Mouse (Mus musculus) heart, postnatal 25 days (tissue): ENCODE results near the gene Pde4d. TPM values are rescaled to one million over a fixed set of nuclear protein-coding genes. Genes with fewer than 3 reads are reported as not detected.

ENCODE experiments used
- DNase-seq: peaks from one replicate; pipeline ENCODE4 v3.0.0; 2022; ENCODE audit warnings: low spot score
- intact Hi-C: fragments of 180-260 bp; cut with DNase I; formaldehyde crosslinking; loops from one replicate; pipeline ENCODE4 v1.15.1; 2025
- total RNA-seq, 2 experiments: library from RNA; stranded (reverse); gene quantifications; 2 replicates each; pipeline ENCODE4 v1.2.3; 2021

Pde4d gene
- total RNA-seq, 2 experiments from 2014 or later, result 29.1 to 41.2 TPM

- intact Hi-C loops, result no loop called here
- DNase-seq, result no peak
These were observed 1277.6 kb downstream of the Pde4d start for GRCm38 (mm10) chr13:109727346-109727745.

- intact Hi-C loops, result no loop called here
- no peak for DNase-seq
These were observed 1279.9 kb downstream of the Pde4d start for GRCm38 (mm10) chr13:109729612-109730011.

- DNase-seq, result no peak
- intact Hi-C loops, result no loop called here
These were observed 1283.1 kb downstream of the Pde4d start for GRCm38 (mm10) chr13:109732655-109733376.

GRCm38 (mm10) chr13:109736290-109737078, 1286.7 kb downstream of the Pde4d start:
- intact Hi-C loops, result loop anchor here (1.0 to 5.0 kb wide), 3 partner anchors 119 to 509 kb away; no protein-coding TSS in a partner anchor
- no peak for DNase-seq

GRCm38 (mm10) chr13:109746492-109746891, 1296.7 kb downstream of the Pde4d start:
- intact Hi-C loops, result no loop called here
- DNase-seq, result no peak

- no peak for DNase-seq
- intact Hi-C loops, result loop anchor here (10.0 kb wide), 1 partner anchor 408 kb away; no protein-coding TSS in a partner anchor
These were observed 1302.6 kb downstream of the Pde4d start for GRCm38 (mm10) chr13:109752236-109752863.

GRCm38 (mm10) chr13:109756854-109757253, 1307.1 kb downstream of the Pde4d start:
- intact Hi-C loops, result loop anchor here (5.0 to 10.0 kb wide), 2 partner anchors 140 to 412 kb away; no protein-coding TSS in a partner anchor
- no peak for DNase-seq

- intact Hi-C loops, result loop anchor here (5.0 to 10.0 kb wide), 2 partner anchors 142 to 414 kb away; no protein-coding TSS in a partner anchor
- DNase-seq, result no peak
These were observed 1309.5 kb downstream of the Pde4d start for GRCm38 (mm10) chr13:109759201-109759600.

GRCm38 (mm10) chr13:109761081-109761480, 1311.3 kb downstream of the Pde4d start:
- intact Hi-C loops, result no loop called here
- no peak for DNase-seq

- intact Hi-C loops, result loop anchor here (5.0 kb wide), 1 partner anchor 243 kb away; no protein-coding TSS in a partner anchor
- no peak for DNase-seq
These were observed 1325.0 kb downstream of the Pde4d start for GRCm38 (mm10) chr13:109774791-109775190.

- no peak for DNase-seq
- intact Hi-C loops, result loop anchor here (5.0 kb wide), 1 partner anchor 242 kb away; no protein-coding TSS in a partner anchor
These were observed 1325.4 kb downstream of the Pde4d start for GRCm38 (mm10) chr13:109775197-109775596.

GRCm38 (mm10) chr13:109776116-109776515, 1326.4 kb downstream of the Pde4d start:
- peak; percentile 77 for DNase-seq
- intact Hi-C loops, result loop anchor here (1.0 to 5.0 kb wide), 4 partner anchors 47 to 241 kb away; no protein-coding TSS in a partner anchor

GRCm38 (mm10) chr13:109776995-109777394, 1327.2 kb downstream of the Pde4d start:
- no peak for DNase-seq
- intact Hi-C loops, result loop anchor here (1.0 to 5.0 kb wide), 4 partner anchors 46 to 240 kb away; no protein-coding TSS in a partner anchor

- intact Hi-C loops, result loop anchor here (2.0 to 5.0 kb wide), 2 partner anchors 45 to 240 kb away; no protein-coding TSS in a partner anchor
- no peak for DNase-seq
These were observed 1327.7 kb downstream of the Pde4d start for GRCm38 (mm10) chr13:109777441-109777840.

- intact Hi-C loops, result loop anchor here (5.0 kb wide), 1 partner anchor 239 kb away; no protein-coding TSS in a partner anchor
These were observed 1328.6 kb downstream of the Pde4d start for GRCm38 (mm10) chr13:109778297-109778835.

GRCm38 (mm10) chr13:109781466-109781865, 1331.7 kb downstream of the Pde4d start:
- intact Hi-C loops, result no loop called here
- no peak for DNase-seq

More at GRCm38 (mm10) chr13:109778297-109778835, 1328.6 kb downstream of the Pde4d start:
- DNase-seq, result no peak

GRCm38 (mm10) chr13:109788604-109789003, 1338.9 kb downstream of the Pde4d start:
- no peak for DNase-seq
- intact Hi-C loops, result no loop called here

GRCm38 (mm10) chr13:109789151-109789550, 1339.4 kb downstream of the Pde4d start:
- no peak for DNase-seq
- intact Hi-C loops, result no loop called here

GRCm38 (mm10) chr13:109790045-109790715, 1340.4 kb downstream of the Pde4d start:
- intact Hi-C loops, result no loop called here
- no peak for DNase-seq
